Mouse (Mus musculus): ENCODE results near the gene Acer2.

DNA sequence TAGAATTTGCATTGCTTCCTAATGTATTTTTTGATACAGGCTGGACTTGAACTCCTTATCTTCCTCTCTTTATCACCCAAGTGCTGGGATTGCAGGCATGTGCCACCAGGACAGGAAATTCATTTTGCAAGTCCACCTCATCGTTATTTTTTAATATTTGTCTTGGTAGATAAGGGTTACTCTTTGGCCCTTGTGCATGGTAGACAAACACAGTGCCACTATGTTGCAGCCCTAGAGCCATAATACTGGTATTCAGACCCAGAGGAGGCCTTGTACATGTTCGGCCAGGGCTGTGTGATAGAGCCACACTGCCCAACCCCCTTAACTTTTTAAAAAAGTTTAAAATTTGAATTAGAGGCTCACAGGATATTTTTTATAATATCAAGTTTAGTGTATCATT, 26.9 kb upstream of the Acer2 start:
- TF ChIP-seq CTCF (IDR thresholded peaks at IDR 0.05; ENCODE audit: borderline replicate concordance, extremely low read depth, insufficient read depth, insufficient read length) (no peak), POLR2A (IDR thresholded peaks at IDR 0.05; ENCODE audit: borderline replicate concordance, extremely low read depth, insufficient read depth, insufficient read length, poor library complexity, severe bottlenecking) (no peak)
